Mouse (Mus musculus) MEL (cell line): ENCODE measurements at regions not wholly inside any gene's neighbourhood (a gene's known extent, or its start where the extent isn't known, plus 50 kb on each side); places are given as distances from the start of the nearest gene placed in this dataset.

Experiments used
- DNase-seq: peaks from one replicate; pipeline ENCODE4 v3.0.0; 2011; ENCODE audit warnings: low read depth, low spot score
- H3K27ac ChIP-seq: 2 replicates; pipeline ENCODE4 v1.5.1; 2012; ENCODE audit warnings: low read depth, mild to moderate bottlenecking, control low read depth, low read length, moderate library complexity; ENCODE audit not compliant: control insufficient read depth
- H3K27me3 ChIP-seq, 2 experiments: fragments of 150-350 bp in 1 of 2; sonication (generic) in 1 of 2; 2 replicates each; pipeline ENCODE4 v1.6.1; 2012; ENCODE audit warnings: low read length in 2 of 2, mild to moderate bottlenecking in 2 of 2, improper control_type of control experiment in 1 of 2, moderate library complexity in 1 of 2; ENCODE audit not compliant: insufficient read depth in 2 of 2, control insufficient read depth in 1 of 2
- H3K36me3 ChIP-seq, 2 experiments: 2 replicates each; pipeline ENCODE4 v1.6.1; 2012 to 2014; ENCODE audit warnings: low read length in 2 of 2, improper control_type of control experiment in 1 of 2, inconsistent platforms in 1 of 2, mild to moderate bottlenecking in 1 of 2; ENCODE audit not compliant: insufficient read depth in 2 of 2, control insufficient read depth in 1 of 2
- H3K4me1 ChIP-seq, 2 experiments: fragments of 150-350 bp in 1 of 2; sonication (generic) in 1 of 2; 2 replicates each; pipeline ENCODE4 v1.6.1; 2012; ENCODE audit warnings: low read length in 2 of 2, improper control_type of control experiment in 1 of 2, mild to moderate bottlenecking in 1 of 2; ENCODE audit not compliant: insufficient read depth in 2 of 2, control insufficient read depth in 1 of 2
- H3K4me3 ChIP-seq, 2 experiments: fragments of 150-350 bp in 1 of 2; sonication (generic) in 1 of 2; 2 replicates each; pipeline ENCODE4 v1.5.1; 2012; ENCODE audit warnings: low read depth in 2 of 2, low read length in 2 of 2, mild to moderate bottlenecking in 2 of 2, moderate library complexity in 2 of 2, control low read depth in 1 of 2, improper control_type of control experiment in 1 of 2; ENCODE audit not compliant: control insufficient read depth in 1 of 2, insufficient read depth in 1 of 2
- H3K79me2 ChIP-seq: 2 replicates; pipeline ENCODE4 v1.6.1; 2012; ENCODE audit warnings: mild to moderate bottlenecking, low read length, moderate library complexity; ENCODE audit not compliant: control insufficient read depth, poor library complexity, insufficient read depth
- H3K9ac ChIP-seq: 2 replicates; pipeline ENCODE4 v1.6.1; 2012; ENCODE audit warnings: low read depth, mild to moderate bottlenecking, control low read depth, low read length, moderate library complexity; ENCODE audit not compliant: control insufficient read depth, poor library complexity, severe bottlenecking
- H3K9me3 ChIP-seq: fragments of 150-350 bp; sonication (generic); replicated peaks from 2 replicates; pipeline ENCODE4 v1.6.1; 2012; ENCODE audit warnings: mild to moderate bottlenecking, low read length, improper control_type of control experiment, moderate library complexity; ENCODE audit not compliant: insufficient read depth
- CHD1 ChIP-seq: IDR thresholded peaks from 2 replicates; pipeline ENCODE4 v1.6.1; 2012; ENCODE audit warnings: low read depth, mild to moderate bottlenecking, inconsistent platforms, low read length, improper control_type of control experiment
- CHD2 ChIP-seq: IDR thresholded peaks from 2 replicates; pipeline ENCODE4 v1.6.1; 2011; ENCODE audit warnings: low read length, improper control_type of control experiment
- CTCF ChIP-seq, 3 experiments: IDR thresholded peaks in 2 of 3; conservative IDR thresholded peaks in 1 of 3; 2 replicates each; pipeline ENCODE4 v1.5.1; 2011 to 2012; ENCODE audit warnings: low read length in 3 of 3, low read depth in 2 of 3, mild to moderate bottlenecking in 2 of 3, improper control_type of control experiment in 1 of 3, inconsistent platforms in 1 of 3, mixed read lengths in 1 of 3, moderate library complexity in 1 of 3; ENCODE audit not compliant: control insufficient read depth in 1 of 3, insufficient read depth in 1 of 3, poor library complexity in 1 of 3, severe bottlenecking in 1 of 3
- E2F4 ChIP-seq: IDR thresholded peaks from 2 replicates; pipeline ENCODE4 v1.6.1; 2011; ENCODE audit warnings: low read depth, low read length, improper control_type of control experiment, borderline replicate concordance
- EP300 ChIP-seq, 2 experiments: IDR thresholded peaks; 2 replicates each; pipeline ENCODE4 v1.6.1; 2011; ENCODE audit warnings: improper control_type of control experiment in 2 of 2, low read length in 2 of 2, low read depth in 1 of 2, mild to moderate bottlenecking in 1 of 2
- ETS1 ChIP-seq: IDR thresholded peaks from 2 replicates; pipeline ENCODE4 v1.6.1; 2012; ENCODE audit warnings: low read depth, mild to moderate bottlenecking, inconsistent platforms, low read length, improper control_type of control experiment, moderate library complexity
- GABPA ChIP-seq: IDR thresholded peaks from 2 replicates; pipeline ENCODE4 v1.6.1; 2012; ENCODE audit warnings: low read depth, mild to moderate bottlenecking, inconsistent platforms, low read length, improper control_type of control experiment, moderate library complexity
- GATA1 ChIP-seq: IDR thresholded peaks from 2 replicates; pipeline ENCODE4 v1.6.1; 2011; ENCODE audit warnings: low read depth, low read length, improper control_type of control experiment
- HCFC1 ChIP-seq: IDR thresholded peaks from 2 replicates; pipeline ENCODE4 v1.6.1; 2012; ENCODE audit warnings: low read depth, mild to moderate bottlenecking, inconsistent platforms, low read length, improper control_type of control experiment, moderate library complexity
- JUND ChIP-seq: IDR thresholded peaks from 2 replicates; pipeline ENCODE4 v1.6.1; 2011; ENCODE audit warnings: low read depth, mild to moderate bottlenecking, improper control_type of control experiment, low read length
- KAT2A ChIP-seq: conservative IDR thresholded peaks from 2 replicates; pipeline ENCODE4 v1.6.1; 2012; ENCODE audit warnings: low read depth, low read length, improper control_type of control experiment, inconsistent platforms
- MAFK ChIP-seq: IDR thresholded peaks from 2 replicates; pipeline ENCODE4 v1.6.1; 2011; ENCODE audit warnings: low read depth, mild to moderate bottlenecking, low read length, improper control_type of control experiment, borderline replicate concordance
- MAZ ChIP-seq: IDR thresholded peaks from 2 replicates; pipeline ENCODE4 v1.6.1; 2012; ENCODE audit warnings: low read depth, mild to moderate bottlenecking, inconsistent platforms, low read length, improper control_type of control experiment
- MEF2A ChIP-seq: IDR thresholded peaks from 2 replicates; pipeline ENCODE4 v1.6.1; 2014; ENCODE audit warnings: low read depth, mild to moderate bottlenecking, inconsistent platforms, low read length, improper control_type of control experiment; ENCODE audit not compliant: poor library complexity, insufficient replicate concordance, severe bottlenecking; ENCODE audit errors: extremely low read depth
- MYC ChIP-seq: IDR thresholded peaks from 2 replicates; pipeline ENCODE4 v1.6.1; 2011; ENCODE audit warnings: low read depth, mild to moderate bottlenecking, low read length, improper control_type of control experiment, moderate library complexity
- NELFE ChIP-seq: IDR thresholded peaks from 2 replicates; pipeline ENCODE4 v1.6.1; 2011; ENCODE audit warnings: low read depth, low read length, improper control_type of control experiment
- POLR2AphosphoS2 ChIP-seq: IDR thresholded peaks from 2 replicates; pipeline ENCODE4 v1.6.1; 2011; ENCODE audit warnings: low read length, improper control_type of control experiment
- POLR2AphosphoS5 ChIP-seq: IDR thresholded peaks from 2 replicates; pipeline ENCODE4 v1.6.1; 2012; ENCODE audit warnings: low read depth, borderline replicate concordance, mild to moderate bottlenecking, inconsistent platforms, low read length, moderate library complexity, mixed read lengths
- TAL1 ChIP-seq: IDR thresholded peaks from 2 replicates; pipeline ENCODE4 v1.6.1; 2012; ENCODE audit warnings: mild to moderate bottlenecking, inconsistent platforms, low read length, moderate library complexity, mixed read lengths
- TCF12 ChIP-seq: IDR thresholded peaks from 2 replicates; pipeline ENCODE4 v1.6.1; 2014; ENCODE audit warnings: low read depth, mild to moderate bottlenecking, inconsistent platforms, low read length, improper control_type of control experiment, moderate library complexity
- UBTF ChIP-seq: IDR thresholded peaks from 2 replicates; pipeline ENCODE4 v1.6.1; 2012; ENCODE audit warnings: low read depth, mild to moderate bottlenecking, inconsistent platforms, low read length, improper control_type of control experiment, moderate library complexity, borderline replicate concordance; ENCODE audit not compliant: insufficient read depth
- USF1 ChIP-seq: IDR thresholded peaks from 2 replicates; pipeline ENCODE4 v1.6.1; 2014; ENCODE audit warnings: low read depth, mild to moderate bottlenecking, inconsistent platforms, low read length, improper control_type of control experiment, moderate library complexity
- USF2 ChIP-seq, 2 experiments: IDR thresholded peaks; 2 replicates each; pipeline ENCODE4 v1.6.1; 2011 to 2012; ENCODE audit warnings: improper control_type of control experiment in 2 of 2, low read length in 2 of 2, borderline replicate concordance in 1 of 2, inconsistent platforms in 1 of 2, low read depth in 1 of 2, mild to moderate bottlenecking in 1 of 2; ENCODE audit not compliant: insufficient read depth in 1 of 2
- ZMIZ1 ChIP-seq: IDR thresholded peaks from 2 replicates; pipeline ENCODE4 v1.6.1; 2012; ENCODE audit warnings: low read depth, mild to moderate bottlenecking, inconsistent platforms, low read length, improper control_type of control experiment, moderate library complexity

- Histone ChIP-seq H3K9me3 (no peaks in the 10 kb centered on the region), H3K79me2 (no peaks in the 10 kb centered on the region), H3K36me3 (no peaks in the 10 kb centered on the region), H3K27me3 (no peaks in the 10 kb centered on the region), H3K4me1 (no peaks in the 10 kb centered on the region), H3K9ac (no peak overlapping the region), H3K27ac (no peak overlapping the region), H3K4me3 (no peak overlapping the region)
- TF ChIP-seq MAZ (no peak), CHD1 (no peak), HCFC1 (no peak), NELFE (no peak)
- peak; percentile 19 for DNase-seq
These were observed 295.1 kb downstream of the Qdpr start for GRCm38 (mm10) chr5:45154936-45155335.

GRCm38 (mm10) chr5:45144186-45144585 lies 305.9 kb downstream of the Qdpr start:
- H3K4me3 ChIP-seq = no peak overlapping the region
- no peaks in the 10 kb centered on the region for H3K79me2 ChIP-seq
- H3K4me1 ChIP-seq = no peaks in the 10 kb centered on the region
- H3K9me3 ChIP-seq = no peaks in the 10 kb centered on the region
- H3K27ac ChIP-seq = no peak overlapping the region
- no peaks in the 10 kb centered on the region for H3K36me3 ChIP-seq
- no peak for DNase-seq
- H3K27me3 ChIP-seq = no peaks in the 10 kb centered on the region
- no peak overlapping the region for H3K9ac ChIP-seq
- TF ChIP-seq JUND = no peak
- no peak for TF ChIP-seq MYC
- no peak for TF ChIP-seq UBTF
- TF ChIP-seq CTCF (IDR thresholded peaks at IDR 0.05 in 2 of 3, conservative IDR thresholded peaks at IDR 0.05 in 1 of 3; ENCODE audit: control insufficient read depth in 1 of 3, insufficient read depth in 1 of 3, low read depth in 2 of 3, low read length in 3 of 3, poor library complexity in 1 of 3, severe bottlenecking in 1 of 3) = no peak
- no peak for TF ChIP-seq E2F4

- Histone ChIP-seq H3K4me3 (no peak overlapping the region), H3K27me3 (no peaks in the 10 kb centered on the region), H3K27ac (no peak overlapping the region), H3K9me3 (no peaks in the 10 kb centered on the region), H3K79me2 (no peaks in the 10 kb centered on the region), H3K9ac (no peak overlapping the region), H3K4me1 (no peaks in the 10 kb centered on the region), H3K36me3 (no peaks in the 10 kb centered on the region)
- TF ChIP-seq MAFK (no peak), TCF12 (no peak), USF1 (no peak), ZMIZ1 (no peak), MAZ (no peak), ETS1 (no peak), TAL1 (no peak), EP300 (IDR thresholded peaks at IDR 0.05; ENCODE audit: low read depth in 1 of 2, low read length in 2 of 2) (no peak), CHD1 (no peak), JUND (no peak), GATA1 (no peak), USF2 (IDR thresholded peaks at IDR 0.05; ENCODE audit: borderline replicate concordance in 1 of 2, insufficient read depth in 1 of 2, low read depth in 1 of 2, low read length in 2 of 2) (no peak), KAT2A (no peak), MEF2A (no peak), GABPA (no peak), CTCF (IDR thresholded peaks at IDR 0.05 in 2 of 3, conservative IDR thresholded peaks at IDR 0.05 in 1 of 3; ENCODE audit: control insufficient read depth in 1 of 3, insufficient read depth in 1 of 3, low read depth in 2 of 3, low read length in 3 of 3, poor library complexity in 1 of 3, severe bottlenecking in 1 of 3) (no peak), POLR2AphosphoS5 (no peak), CHD2 (no peak), POLR2AphosphoS2 (no peak), HCFC1 (no peak)
- DNase-seq = no peak
These were observed 312.6 kb downstream of the Qdpr start for GRCm38 (mm10) chr5:45137198-45137973.
